Mouse (Mus musculus) cerebellum, postnatal 4 days (tissue): ENCODE results near the gene Grasp.

Source experiments
- DNase-seq, 2 experiments: peaks; one replicate each; pipeline ENCODE4 v3.0.0; 2022; ENCODE audit warnings: low spot score in 2 of 2, mixed read lengths in 1 of 2

Grasp gene

GRCm38 (mm10) chr15:101224006-101224906 lies at the start of gene Grasp:
TSS of gene Grasp (plus strand) at chr15:101224188.
- DNase-seq: peak; percentile 44 to 70

GRCm38 (mm10) chr15:101174294-101175130 lies 49.5 kb upstream of the Grasp start:
- DNase-seq: peak in 1 of 2 experiments; percentile 36

- DNase-seq: no peak
Measured at GRCm38 (mm10) chr15:101175131-101175460, 48.9 kb upstream of the Grasp start.

DNA sequence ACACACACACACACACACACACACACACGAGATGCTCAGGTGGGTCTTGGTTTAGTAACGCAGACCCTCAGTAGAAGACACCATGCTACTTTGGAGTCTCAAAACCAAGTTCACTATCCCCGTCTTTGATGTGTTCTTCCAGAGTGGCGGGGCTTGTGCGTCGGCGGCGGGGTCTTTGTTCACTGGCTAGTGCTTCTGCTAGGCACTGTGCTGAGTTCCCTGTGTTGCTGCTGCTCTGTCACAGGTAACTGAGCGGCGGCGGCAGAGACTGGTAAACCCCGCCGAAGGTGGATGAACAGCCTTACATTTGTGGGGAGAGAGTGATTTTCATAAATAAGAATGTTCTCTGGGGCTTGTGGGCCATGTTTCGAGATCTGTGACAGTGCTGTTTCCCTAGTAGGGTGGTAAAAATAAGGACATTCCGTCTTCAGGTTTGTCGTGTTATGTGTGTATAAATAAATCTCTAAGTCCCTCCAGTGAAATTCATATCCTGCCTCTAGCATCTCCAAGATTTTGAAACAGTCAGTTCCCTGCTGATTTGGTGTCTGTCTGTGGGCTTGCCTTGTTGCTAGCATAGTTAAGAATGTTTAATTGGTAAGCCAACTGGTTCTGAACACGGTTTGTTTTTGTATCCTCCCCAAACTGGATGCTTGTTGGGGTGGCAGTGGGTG lies 48.2 kb upstream of the Grasp start:
- DNase-seq: no peak

DNA sequence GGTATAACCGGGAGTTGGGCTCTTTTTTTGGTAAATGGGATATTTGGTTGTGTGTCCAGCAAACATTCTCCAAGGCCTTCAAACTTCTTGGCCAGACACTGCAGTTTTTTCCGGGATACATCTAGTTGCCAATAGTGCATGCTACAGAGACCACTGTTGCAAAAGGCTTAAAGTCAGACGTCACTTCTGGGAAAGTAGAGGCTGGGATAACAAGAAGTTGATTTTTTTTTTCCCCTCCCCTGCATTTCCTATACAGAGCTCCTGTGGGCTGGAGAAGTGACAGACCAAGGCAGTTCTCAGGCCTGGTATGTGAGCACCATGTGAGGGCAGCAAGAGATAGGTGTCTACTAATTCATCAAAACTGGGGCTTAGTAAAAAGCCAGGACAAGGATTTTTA lies 47.7 kb upstream of the Grasp start:
- no peak for DNase-seq

- DNase-seq: no peak
Measured at GRCm38 (mm10) chr15:101176795-101177691, 46.9 kb upstream of the Grasp start.

DNA sequence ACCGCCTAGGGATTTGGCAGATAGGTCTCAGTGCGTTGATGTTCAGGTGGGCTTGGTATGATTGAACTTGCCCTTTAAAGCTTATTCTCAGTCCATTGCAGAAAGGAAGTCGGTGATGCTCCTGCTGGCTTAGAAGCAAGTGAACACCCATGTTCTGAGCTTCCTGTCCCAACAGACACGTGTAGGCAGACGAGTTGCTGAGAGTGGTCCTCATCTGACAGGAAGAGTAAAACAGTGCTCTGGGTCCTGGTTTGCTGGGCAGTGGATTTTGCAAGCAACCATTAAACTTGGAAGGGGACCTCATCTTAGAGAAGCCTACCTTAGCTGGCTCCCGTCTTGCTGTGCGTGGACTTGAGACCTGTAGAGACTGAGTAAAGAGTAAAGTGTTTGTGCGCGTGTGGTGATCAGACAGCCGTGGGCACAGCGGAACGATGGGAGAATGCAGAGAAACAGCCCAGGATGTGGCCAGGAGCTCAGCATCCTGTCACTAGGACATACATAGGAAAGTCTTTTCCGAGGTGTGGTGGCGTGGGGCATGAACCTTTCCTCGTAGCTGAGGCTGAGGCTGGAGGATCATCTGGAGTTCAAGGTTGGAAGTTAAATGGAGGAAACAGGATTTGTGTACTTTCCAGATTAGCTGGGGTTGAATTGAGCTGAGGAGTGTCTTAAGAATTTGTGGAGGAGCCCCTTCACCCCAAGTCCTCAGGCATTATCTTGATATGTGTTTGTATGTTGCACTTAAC lies 43.5 kb upstream of the Grasp start:
- DNase-seq: no peak

- DNase-seq: no peak
Measured at GRCm38 (mm10) chr15:101181106-101181466, 42.9 kb upstream of the Grasp start.

DNA sequence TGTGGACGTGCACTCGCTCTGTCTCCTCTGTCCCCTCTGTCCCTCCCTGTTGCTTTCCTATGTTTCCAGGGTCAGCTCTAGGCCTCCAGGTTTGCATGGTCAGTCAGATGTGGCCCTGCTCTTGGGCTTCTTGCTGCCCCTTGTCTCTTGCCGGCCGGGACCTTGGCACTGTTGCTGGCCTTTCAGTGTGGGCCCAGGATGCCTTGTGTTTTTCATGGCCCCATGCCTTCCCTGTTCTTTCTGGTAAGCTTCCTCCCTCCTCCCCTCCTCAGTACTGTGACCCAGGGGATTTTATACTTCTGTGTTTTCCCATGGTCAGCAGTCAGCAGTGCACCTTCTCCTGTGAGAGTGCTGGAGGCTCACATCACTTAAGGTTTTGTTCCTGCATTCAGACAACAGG lies 42.5 kb upstream of the Grasp start:
- no peak for DNase-seq

DNA sequence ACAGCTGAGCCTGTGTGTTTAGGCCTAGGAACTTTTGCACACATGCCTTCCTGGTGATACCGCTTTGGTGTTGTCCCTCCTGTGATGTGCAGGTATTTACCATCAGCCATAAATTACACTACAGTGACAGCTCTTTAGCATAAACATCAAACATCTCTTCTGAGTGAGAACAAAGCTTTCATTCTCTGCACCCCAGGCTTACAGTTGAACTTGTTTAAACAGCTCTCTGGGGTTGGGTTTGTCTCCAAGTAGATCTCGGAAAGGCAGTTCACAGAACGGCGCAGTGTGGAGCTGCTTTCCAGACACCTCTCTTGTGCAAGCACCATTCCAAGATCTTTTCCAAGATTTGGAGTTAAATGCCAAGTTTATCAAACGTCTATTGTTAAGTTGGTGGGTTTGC lies 41.3 kb upstream of the Grasp start:
- DNase-seq: no peak

DNA sequence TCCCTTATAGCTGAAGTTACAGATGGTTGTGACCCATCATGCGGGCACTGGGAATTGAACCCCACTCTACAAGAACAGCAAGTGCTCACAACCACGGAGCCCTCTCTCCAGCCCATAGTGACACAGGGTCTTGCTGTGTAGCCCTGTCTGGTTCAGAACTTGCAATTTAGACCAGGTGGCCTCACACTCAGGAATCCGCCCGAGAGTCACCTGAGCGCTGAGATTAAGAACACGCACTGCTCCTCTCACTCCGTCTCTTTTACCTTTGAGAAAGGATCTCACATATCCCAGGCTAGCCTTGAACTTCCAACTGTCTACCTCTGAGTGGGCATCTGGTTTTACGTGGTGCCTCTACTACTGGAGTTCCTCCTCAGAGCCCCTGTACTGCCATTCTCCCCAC lies 39.7 kb upstream of the Grasp start:
- DNase-seq: no peak

- DNase-seq: no peak
Measured at GRCm38 (mm10) chr15:101185549-101185948, 38.4 kb upstream of the Grasp start.

DNA sequence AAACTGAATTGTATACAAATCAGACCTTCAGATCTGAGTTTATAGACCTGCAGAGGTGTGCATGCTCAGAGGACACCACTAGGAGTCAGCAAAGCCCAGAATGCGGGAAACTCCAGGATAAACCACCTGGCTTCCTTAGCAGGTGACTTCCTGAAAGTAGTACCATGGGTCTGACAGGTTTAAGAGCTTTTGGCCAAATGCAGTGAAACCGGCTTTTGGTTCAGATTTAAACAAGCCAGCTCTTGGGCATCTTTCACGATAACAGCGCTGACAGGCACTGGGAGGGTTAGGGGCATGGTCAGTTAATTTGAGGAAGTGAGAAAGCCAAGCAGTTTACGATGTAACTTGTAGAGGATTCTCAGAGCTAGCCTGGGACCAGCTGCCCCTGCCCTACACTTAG lies 36.1 kb upstream of the Grasp start:
- no peak for DNase-seq

DNA sequence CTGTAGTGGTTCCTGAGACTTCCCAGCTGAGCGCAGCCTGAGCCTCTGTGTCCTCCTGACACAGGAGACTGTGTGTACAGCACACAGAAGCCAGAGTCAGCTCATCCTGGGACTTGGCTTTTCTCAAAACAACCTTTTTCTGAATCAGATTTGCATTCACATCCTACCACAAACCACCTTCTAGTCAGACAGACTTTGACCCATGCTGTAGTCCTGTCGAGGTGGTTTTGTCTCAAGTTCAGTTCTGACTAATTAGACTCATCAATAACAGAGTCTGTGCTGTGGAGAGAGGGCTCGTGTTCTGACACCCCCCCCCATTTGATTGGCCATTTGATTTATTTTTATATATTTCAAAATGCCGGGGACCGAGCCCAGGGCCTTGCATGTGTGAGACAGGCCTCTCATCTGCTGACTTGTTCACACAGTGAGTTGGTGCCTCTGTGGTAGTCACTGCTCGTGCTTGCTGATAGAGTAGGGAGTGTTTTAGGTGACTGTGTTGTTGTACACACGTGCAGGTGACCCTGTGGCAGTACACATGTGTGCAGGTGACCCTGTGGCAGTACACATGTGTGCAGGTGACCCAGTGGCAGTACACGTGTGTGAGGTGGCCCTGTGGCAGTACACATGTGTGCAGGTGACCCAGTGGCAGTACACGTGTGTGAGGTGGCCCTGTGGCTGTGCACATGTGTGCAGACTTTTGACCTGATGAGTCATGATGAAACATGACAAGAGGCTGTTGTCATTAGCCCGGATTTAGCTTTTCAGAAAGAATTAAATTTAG lies 33.8 kb upstream of the Grasp start:
- no peak for DNase-seq

GRCm38 (mm10) chr15:101190762-101191150 lies 33.2 kb upstream of the Grasp start:
- DNase-seq: no peak

DNA sequence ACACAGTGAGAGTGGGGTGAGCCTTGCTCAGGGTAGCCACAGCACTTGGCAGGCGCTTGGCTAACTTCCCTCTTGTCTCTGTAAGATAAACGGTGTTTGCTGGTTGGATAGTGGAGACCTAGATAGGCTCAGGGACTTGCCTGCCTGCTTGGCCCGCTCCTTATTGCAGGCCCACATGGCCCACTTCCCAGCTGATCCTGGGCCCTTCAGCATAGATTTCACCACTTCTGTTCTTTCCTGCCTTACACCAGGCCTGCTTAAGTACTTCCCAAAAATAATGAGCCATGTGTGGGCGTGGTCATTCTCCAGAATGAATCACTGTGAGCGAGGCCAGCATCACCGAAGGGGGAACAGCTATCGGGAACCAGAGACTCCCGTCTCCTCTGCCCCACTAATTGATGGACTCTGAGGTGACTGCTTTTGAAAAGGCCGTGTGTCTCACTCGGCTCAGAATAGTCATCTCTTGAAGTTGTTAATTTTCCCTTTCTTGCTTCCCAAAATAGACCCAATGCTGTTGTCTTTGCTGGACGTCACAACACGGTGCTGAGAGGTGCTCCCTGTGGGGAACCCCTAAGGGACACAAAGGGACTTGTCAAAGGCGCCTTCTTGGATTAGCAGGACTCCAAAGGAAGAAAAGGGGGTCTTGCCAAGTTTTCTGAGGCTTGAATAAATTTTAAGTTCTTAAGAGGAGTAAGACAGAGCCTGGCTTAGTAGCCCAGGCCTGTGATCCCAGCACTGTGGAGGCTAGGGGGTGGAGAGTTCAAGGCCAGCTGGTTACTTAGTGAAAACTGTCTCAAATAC lies 32.3 kb upstream of the Grasp start:
- no peak for DNase-seq

DNA sequence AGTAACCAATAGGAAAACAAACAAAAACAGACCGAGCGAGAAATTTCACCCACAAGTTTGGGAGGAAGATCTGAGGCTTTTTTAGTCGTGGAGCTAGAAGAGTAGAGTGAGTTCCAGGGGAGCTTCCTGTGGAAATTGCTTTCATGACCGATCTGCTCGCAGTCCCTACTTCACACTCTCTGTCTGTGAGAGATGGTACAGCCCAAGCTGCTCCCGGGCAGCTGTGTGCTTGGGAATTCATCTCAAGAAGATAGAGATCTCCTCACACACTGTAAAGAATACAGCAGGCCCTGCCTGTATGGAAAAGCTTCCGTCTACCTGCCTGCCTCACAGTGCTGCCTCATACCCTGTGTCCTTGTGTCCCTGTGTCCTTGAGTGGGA lies 31.7 kb upstream of the Grasp start:
- no peak for DNase-seq

- no peak for DNase-seq
Measured at GRCm38 (mm10) chr15:101192651-101193050, 31.3 kb upstream of the Grasp start.

- no peak for DNase-seq
Measured at GRCm38 (mm10) chr15:101193971-101194370, 30.0 kb upstream of the Grasp start.
